Mouse (Mus musculus): ENCODE measurements around the gene Hook2. TPM values are rescaled to one million over a fixed set of nuclear protein-coding genes. Genes with fewer than 3 reads are reported as not detected.

Gene Hook2
- polyA plus RNA-seq, 1 experiment from 2014 or later = 18.7 TPM

- no peak for ATAC-seq (ENCODE audit: low FRiP score)
- peak overlapping the region; percentile 94 for H3K4me2 ChIP-seq (replicated peaks)
- H3K9ac ChIP-seq = 0 out of 2 replicates have a peak overlapping the region, but pooled peaks have one; percentile 23
- peak overlapping the region; percentile 44; the same call in 1 of the 2 replicates for H3K4me3 ChIP-seq
- 13% methylated on average over 16 of the region's 16 CpGs for WGBS
- H3K4me1 ChIP-seq = peaks cover 52% of the 10 kb centered on the region
- H3K27me3 ChIP-seq = peaks cover 80% of the 10 kb centered on the region
- no peaks in the 10 kb centered on the region for H3K36me3 ChIP-seq
- H3K27ac ChIP-seq = peak overlapping the region; percentile 48
- H3K9me3 ChIP-seq (replicated peaks) = no peaks in the 10 kb centered on the region
These were observed 5.9 kb upstream of the Hook2 start for GRCm38 (mm10) chr8:84984294-84985048.

- peaks cover 75% of the 10 kb centered on the region for H3K27me3 ChIP-seq
These were observed 5.2 kb upstream of the Hook2 start for GRCm38 (mm10) chr8:84985049-84985683.

GRCm38 (mm10) chr8:84985684-84986378 is 4.6 kb upstream of the Hook2 start:
- peak overlapping the region; percentile 44 for H3K9ac ChIP-seq
- H3K27me3 ChIP-seq = peaks cover 71% of the 10 kb centered on the region
- H3K4me3 ChIP-seq = peak overlapping the region; percentile 44
- H3K36me3 ChIP-seq = no peaks in the 10 kb centered on the region
- ATAC-seq (ENCODE audit: low FRiP score) = no peak
- no peaks in the 10 kb centered on the region for H3K9me3 ChIP-seq (replicated peaks)
- H3K27ac ChIP-seq = no peak overlapping the region
- H3K4me2 ChIP-seq (replicated peaks) = peak overlapping the region; percentile 94
- under 1% methylated on average over 50 of the region's 53 CpGs for WGBS
- peaks cover 43% of the 10 kb centered on the region for H3K4me1 ChIP-seq

More at GRCm38 (mm10) chr8:84985049-84985683, 5.2 kb upstream of the Hook2 start:
- no peak for ATAC-seq (ENCODE audit: low FRiP score)
- 1% methylated on average over 23 of the region's 23 CpGs for WGBS
- peak overlapping the region; percentile 44 for H3K4me3 ChIP-seq
- no peaks in the 10 kb centered on the region for H3K9me3 ChIP-seq (replicated peaks)
- H3K4me2 ChIP-seq (replicated peaks) = peak overlapping the region; percentile 94
- no peaks in the 10 kb centered on the region for H3K36me3 ChIP-seq
- peak overlapping the region; percentile 44 for H3K9ac ChIP-seq
- peak overlapping the region; percentile 48 for H3K27ac ChIP-seq
- H3K4me1 ChIP-seq = peaks cover 47% of the 10 kb centered on the region

- Histone ChIP-seq H3K27ac (no peak overlapping the region), H3K9me3 (replicated peaks) (no peaks in the 10 kb centered on the region), H3K9ac (peak overlapping the region; percentile 44; the same call in 1 of the 2 replicates), H3K36me3 (no peaks in the 10 kb centered on the region), H3K4me1 (peaks cover 41% of the 10 kb centered on the region), H3K4me2 (replicated peaks) (peak overlapping the region; percentile 94), H3K4me3 (peak overlapping the region; percentile 44; the same call in 1 of the 2 replicates), H3K27me3 (peaks cover 66% of the 10 kb centered on the region)
- no peak for ATAC-seq (ENCODE audit: low FRiP score)
- 41% methylated on average over 8 of the region's 8 CpGs for WGBS
These were observed 3.9 kb upstream of the Hook2 start for GRCm38 (mm10) chr8:84986379-84986945.

DNA sequence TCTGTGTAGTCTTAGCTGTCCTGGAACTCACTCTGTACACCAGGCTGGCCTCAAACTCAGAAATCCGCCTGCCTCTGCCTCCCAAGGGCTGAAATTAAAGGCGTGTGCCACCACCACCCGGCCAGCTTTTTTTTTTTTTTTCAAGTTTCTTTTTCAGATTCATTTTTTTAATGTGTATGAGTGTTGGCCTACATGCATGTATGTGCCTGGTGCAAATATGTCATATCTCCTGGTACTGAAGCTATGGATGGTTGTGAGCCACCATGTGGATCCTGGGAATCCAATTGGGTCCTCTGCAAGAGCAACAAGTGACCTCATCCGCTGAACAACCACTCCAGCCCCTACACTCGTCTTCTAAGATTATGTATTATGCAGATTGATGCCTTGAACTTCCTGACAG is 3.0 kb upstream of the Hook2 start:
- Histone ChIP-seq H3K27ac (no peak overlapping the region), H3K9ac (no peak overlapping the region), H3K4me2 (replicated peaks) (no peak overlapping the region), H3K9me3 (replicated peaks) (no peaks in the 10 kb centered on the region), H3K27me3 (peaks cover 56% of the 10 kb centered on the region), H3K4me1 (peaks cover 36% of the 10 kb centered on the region), H3K4me3 (no peak overlapping the region), H3K36me3 (no peaks in the 10 kb centered on the region)
- no peak for ATAC-seq (ENCODE audit: low FRiP score)
- 85% methylated on average over 5 of the region's 5 CpGs for WGBS

DNA sequence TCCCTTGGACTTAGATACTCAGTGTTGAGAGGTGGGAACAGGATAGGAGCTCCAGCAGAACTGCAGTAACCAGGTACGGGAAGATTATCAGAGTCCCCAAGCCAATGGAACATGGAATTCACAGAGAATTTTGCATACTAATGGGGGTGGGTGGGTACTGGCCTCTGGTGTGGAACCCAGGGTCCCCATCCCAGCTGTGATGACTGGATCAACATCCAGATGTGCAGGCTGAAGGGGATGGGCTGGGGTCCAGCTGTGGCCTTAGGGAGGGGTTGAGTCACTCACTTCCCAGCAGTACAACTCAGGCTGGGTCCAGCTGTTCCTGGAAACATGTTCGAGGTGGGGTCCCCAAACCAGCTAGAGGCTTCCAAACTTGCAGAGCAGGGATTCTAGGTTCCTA is 2.5 kb upstream of the Hook2 start:
- no peaks in the 10 kb centered on the region for H3K9me3 ChIP-seq (replicated peaks)
- no peak for ATAC-seq (ENCODE audit: low FRiP score)
- H3K4me3 ChIP-seq = no peak overlapping the region
- no peak overlapping the region for H3K4me2 ChIP-seq (replicated peaks)
- H3K27me3 ChIP-seq = peaks cover 51% of the 10 kb centered on the region
- WGBS = 54% methylated on average over 2 of the region's 2 CpGs
- H3K27ac ChIP-seq = no peak overlapping the region
- H3K4me1 ChIP-seq = peaks cover 34% of the 10 kb centered on the region
- no peak overlapping the region for H3K9ac ChIP-seq
- H3K36me3 ChIP-seq = no peaks in the 10 kb centered on the region

GRCm38 (mm10) chr8:84989311-84989731 is 1.1 kb upstream of the Hook2 start:
- 14% methylated on average over 15 of the region's 15 CpGs for WGBS
- H3K27ac ChIP-seq = no peak overlapping the region
- H3K4me3 ChIP-seq = no peak overlapping the region
- no peak overlapping the region for H3K9ac ChIP-seq
- no peaks in the 10 kb centered on the region for H3K9me3 ChIP-seq (replicated peaks)
- H3K4me1 ChIP-seq = peaks cover 33% of the 10 kb centered on the region
- peaks cover 46% of the 10 kb centered on the region for H3K27me3 ChIP-seq
- H3K36me3 ChIP-seq = no peaks in the 10 kb centered on the region
- H3K4me2 ChIP-seq (replicated peaks) = peak overlapping the region; percentile 91
- ATAC-seq (ENCODE audit: low FRiP score) = no peak

DNA sequence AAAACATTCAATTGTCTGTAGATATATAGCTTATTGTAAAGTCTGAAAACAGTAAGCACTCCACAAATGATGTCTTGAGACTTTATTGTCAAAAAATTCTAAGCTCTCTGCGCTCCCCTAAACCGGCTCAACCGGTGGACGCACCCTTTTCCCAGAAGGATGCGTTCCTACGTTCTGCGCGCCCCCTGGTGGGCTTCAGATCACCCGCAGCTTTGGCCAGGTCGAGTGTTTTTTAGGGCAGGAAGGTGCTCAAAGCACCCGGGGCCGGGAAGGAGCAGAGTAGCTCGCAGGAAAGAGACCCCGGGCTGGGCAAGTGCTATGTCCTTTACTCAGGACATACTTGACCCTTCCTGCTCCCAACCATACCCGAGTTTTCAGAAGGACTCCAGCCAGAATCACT is 593 bp upstream of the Hook2 start:
- Histone ChIP-seq H3K9ac (peak overlapping the region; percentile 67), H3K4me2 (replicated peaks) (peak overlapping the region; percentile 91), H3K9me3 (replicated peaks) (no peaks in the 10 kb centered on the region), H3K4me3 (peak overlapping the region; percentile 60), H3K27me3 (peaks cover 43% of the 10 kb centered on the region), H3K27ac (peak overlapping the region; percentile 73), H3K4me1 (peaks cover 28% of the 10 kb centered on the region), H3K36me3 (0 out of 2 replicates have a peak, but pooled peaks cover 1% of the 10 kb centered on the region)
- under 1% methylated on average over 15 of the region's 15 CpGs for WGBS
- peak; percentile 61 for ATAC-seq (ENCODE audit: low FRiP score)

- peaks cover 44% of the 10 kb centered on the region for H3K27me3 ChIP-seq
- peak overlapping the region; percentile 79 for H3K9ac ChIP-seq
- 1% methylated on average over 15 of the region's 15 CpGs for WGBS
- H3K36me3 ChIP-seq = 0 out of 2 replicates have a peak, but pooled peaks cover 4% of the 10 kb centered on the region
- ATAC-seq (ENCODE audit: low FRiP score) = peak; percentile 60
- peak overlapping the region; percentile 62 for H3K27ac ChIP-seq
- H3K4me3 ChIP-seq = peak overlapping the region; percentile 60
- H3K9me3 ChIP-seq (replicated peaks) = no peaks in the 10 kb centered on the region
- peak overlapping the region; percentile 91 for H3K4me2 ChIP-seq (replicated peaks)
- peaks cover 22% of the 10 kb centered on the region for H3K4me1 ChIP-seq
These were observed 433 bp downstream of the Hook2 start for GRCm38 (mm10) chr8:84990836-84991235.

DNA sequence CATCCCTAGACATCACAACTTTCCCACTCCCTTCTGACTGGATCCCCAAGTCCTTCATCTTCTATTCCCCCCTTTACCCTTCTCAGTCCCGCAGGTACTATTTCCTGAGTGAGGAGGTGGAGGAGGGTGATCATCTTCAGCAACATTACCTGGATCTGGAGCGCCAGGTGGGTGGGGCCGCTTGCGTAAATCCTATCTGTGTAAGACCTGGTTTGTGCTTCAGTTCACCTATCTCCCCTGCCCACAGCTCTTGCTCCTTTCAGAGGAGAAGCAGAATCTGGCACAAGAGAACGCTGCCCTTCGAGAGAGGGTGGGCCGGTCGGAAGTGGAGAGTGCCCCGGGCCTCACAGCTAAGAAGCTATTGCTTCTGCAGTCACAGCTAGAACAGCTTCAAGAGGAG is 4.0 kb downstream of the Hook2 start:
- Histone ChIP-seq H3K36me3 (0 out of 2 replicates have a peak, but pooled peaks cover 4% of the 10 kb centered on the region), H3K4me3 (no peak overlapping the region), H3K9ac (no peak overlapping the region), H3K4me2 (replicated peaks) (no peak overlapping the region), H3K27me3 (peaks cover 26% of the 10 kb centered on the region), H3K4me1 (peaks cover 19% of the 10 kb centered on the region), H3K9me3 (replicated peaks) (no peaks in the 10 kb centered on the region), H3K27ac (no peak overlapping the region)
- 93% methylated on average over 9 of the region's 9 CpGs for WGBS
- ATAC-seq (ENCODE audit: low FRiP score) = no peak

- Histone ChIP-seq H3K36me3 (0 out of 2 replicates have a peak, but pooled peaks cover 4% of the 10 kb centered on the region), H3K9ac (peak overlapping the region; percentile 32; the same call in 1 of the 2 replicates), H3K4me3 (no peak overlapping the region), H3K4me2 (replicated peaks) (peak overlapping the region; percentile 1; the same call in 1 of the 2 replicates), H3K27ac (no peak overlapping the region), H3K9me3 (replicated peaks) (no peaks in the 10 kb centered on the region), H3K4me1 (peaks cover 17% of the 10 kb centered on the region), H3K27me3 (peaks cover 26% of the 10 kb centered on the region)
- 30% methylated on average over 25 of the region's 25 CpGs for WGBS
- no peak for ATAC-seq (ENCODE audit: low FRiP score)
These were observed 5.3 kb downstream of the Hook2 start for GRCm38 (mm10) chr8:84995680-84996079.

Data from hindbrain, embryonic 12.5 days (tissue).